Mouse (Mus musculus): ENCODE results near the gene Dpagt1. TPM values are rescaled to one million over a fixed set of nuclear protein-coding genes. Genes with fewer than 3 reads are reported as not detected.
"Not testable (repeated sequence)": the region's sequence is repeated elsewhere in the genome, so short reads cannot be mapped to it uniquely, and the experiment has no call there.

Dpagt1 gene
- polyA plus RNA-seq, 1 experiment from 2014 or later, result 39.3 TPM

- Histone ChIP-seq H3K36me3 (replicated peaks) (peaks cover 51% of the 10 kb centered on the region), H3K27ac (peak within 1 kb of the TSS; percentile 98), H3K4me1 (peaks cover 18% of the 10 kb centered on the region), H3K4me3 (replicated peaks) (peak within 1 kb of the TSS; percentile 88), H3K9me3 (no peaks in the 10 kb centered on the region), H3K27me3 (no peaks in the 10 kb centered on the region), H3K9ac (peak within 1 kb of the TSS; percentile 83), H3K4me2 (peak within 1 kb of the TSS; percentile 53)
- under 1% methylated on average over 39 of the region's 39 CpGs for WGBS
- peak; percentile 97 for ATAC-seq (ENCODE audit: low FRiP score)
Measured at GRCm38 (mm10) chr9:44343781-44344421, 18.1 kb downstream of the Dpagt1 start, which contains the start of gene Hmbs. Gene Hmbs (minus strand): TSS chr9:44344228.

GRCm38 (mm10) chr9:44345570-44346433 lies 20.0 kb downstream of the Dpagt1 start:
- Histone ChIP-seq H3K27ac (no peak overlapping the region), H3K4me3 (replicated peaks) (no peak overlapping the region), H3K9me3 (no peaks in the 10 kb centered on the region), H3K4me1 (peaks cover 18% of the 10 kb centered on the region), H3K4me2 (no peak overlapping the region), H3K27me3 (no peaks in the 10 kb centered on the region), H3K9ac (no peak overlapping the region), H3K36me3 (replicated peaks) (peaks cover 54% of the 10 kb centered on the region)
- ATAC-seq (ENCODE audit: low FRiP score), result no peak
- WGBS, result 87% methylated on average over 6 of the region's 6 CpGs

GRCm38 (mm10) chr9:44347166-44347565 lies 21.3 kb downstream of the Dpagt1 start:
- H3K27ac ChIP-seq, result no peak overlapping the region
- H3K36me3 ChIP-seq (replicated peaks), result peaks cover 61% of the 10 kb centered on the region
- no peak overlapping the region for H3K4me2 ChIP-seq
- H3K9ac ChIP-seq, result no peak overlapping the region
- H3K4me1 ChIP-seq, result peaks cover 17% of the 10 kb centered on the region
- ATAC-seq (ENCODE audit: low FRiP score), result no peak
- 91% methylated on average over 9 of the region's 9 CpGs for WGBS
- H3K4me3 ChIP-seq (replicated peaks), result no peak overlapping the region
- no peaks in the 10 kb centered on the region for H3K9me3 ChIP-seq
- no peaks in the 10 kb centered on the region for H3K27me3 ChIP-seq

- H3K27me3 ChIP-seq, result no peaks in the 10 kb centered on the region
- H3K4me1 ChIP-seq, result peaks cover 13% of the 10 kb centered on the region
- no peaks in the 10 kb centered on the region for H3K9me3 ChIP-seq
- H3K4me2 ChIP-seq, result no peak overlapping the region
- 91% methylated on average over 4 of the region's 4 CpGs for WGBS
- H3K36me3 ChIP-seq (replicated peaks), result peaks cover 66% of the 10 kb centered on the region
- H3K4me3 ChIP-seq (replicated peaks), result no peak overlapping the region
- no peak for ATAC-seq (ENCODE audit: low FRiP score)
- no peak overlapping the region for H3K27ac ChIP-seq
- H3K9ac ChIP-seq, result no peak overlapping the region
Measured at GRCm38 (mm10) chr9:44347621-44348020, 21.8 kb downstream of the Dpagt1 start.

- H3K9me3 ChIP-seq, result no peaks in the 10 kb centered on the region
- no peak overlapping the region for H3K4me2 ChIP-seq
- whole genome bisulfite sequencing, result 97% methylated on average over 4 of the region's 4 CpGs
- H3K27ac ChIP-seq, result no peak overlapping the region
- no peak overlapping the region for H3K4me3 ChIP-seq (replicated peaks)
- H3K36me3 ChIP-seq (replicated peaks), result peaks cover 75% of the 10 kb centered on the region
- H3K4me1 ChIP-seq, result peaks cover 5% of the 10 kb centered on the region
- H3K27me3 ChIP-seq, result no peaks in the 10 kb centered on the region
- no peak overlapping the region for H3K9ac ChIP-seq
- no peak for ATAC-seq (ENCODE audit: low FRiP score)
Measured at GRCm38 (mm10) chr9:44348546-44348945, 22.7 kb downstream of the Dpagt1 start.

- H3K27ac ChIP-seq, result no peak overlapping the region
- no peak overlapping the region for H3K9ac ChIP-seq
- peaks cover 97% of the 10 kb centered on the region for H3K36me3 ChIP-seq (replicated peaks)
- H3K4me2 ChIP-seq, result no peak overlapping the region
- no peaks in the 10 kb centered on the region for H3K27me3 ChIP-seq
- H3K4me1 ChIP-seq, result no peaks in the 10 kb centered on the region
- no peak overlapping the region for H3K4me3 ChIP-seq (replicated peaks)
- WGBS, result 94% methylated on average over 4 of the region's 4 CpGs
- ATAC-seq (ENCODE audit: low FRiP score), result no peak
- H3K9me3 ChIP-seq, result no peaks in the 10 kb centered on the region
Measured at GRCm38 (mm10) chr9:44351396-44351795, 25.6 kb downstream of the Dpagt1 start.

GRCm38 (mm10) chr9:44352337-44352736 lies 26.5 kb downstream of the Dpagt1 start:
- Histone ChIP-seq H3K27ac (no peak overlapping the region), H3K4me2 (no peak overlapping the region), H3K27me3 (no peaks in the 10 kb centered on the region), H3K36me3 (replicated peaks) (peaks cover 96% of the 10 kb centered on the region), H3K4me3 (replicated peaks) (no peak overlapping the region), H3K9me3 (no peaks in the 10 kb centered on the region), H3K4me1 (no peaks in the 10 kb centered on the region), H3K9ac (0 out of 2 replicates have a peak overlapping the region, but pooled peaks have one; percentile 25)
- WGBS, result 92% methylated on average over 10 of the region's 10 CpGs
- ATAC-seq (ENCODE audit: low FRiP score), result no peak

- Histone ChIP-seq H3K27ac (no peak overlapping the region), H3K4me1 (no peaks in the 10 kb centered on the region), H3K9ac (no peak overlapping the region), H3K4me3 (replicated peaks) (no peak overlapping the region), H3K36me3 (replicated peaks) (peaks cover 96% of the 10 kb centered on the region), H3K27me3 (no peaks in the 10 kb centered on the region), H3K9me3 (no peaks in the 10 kb centered on the region), H3K4me2 (no peak overlapping the region)
- no peak for ATAC-seq (ENCODE audit: low FRiP score)
- 98% methylated on average over 6 of the region's 6 CpGs for WGBS
Measured at GRCm38 (mm10) chr9:44353142-44353541, 27.3 kb downstream of the Dpagt1 start.

GRCm38 (mm10) chr9:44357207-44357606 lies 31.4 kb downstream of the Dpagt1 start:
- WGBS, result 77% methylated on average over 4 of the region's 4 CpGs
- H3K4me3 ChIP-seq (replicated peaks), result no peak overlapping the region
- no peak overlapping the region for H3K4me2 ChIP-seq
- H3K27ac ChIP-seq, result no peak overlapping the region
- no peak overlapping the region for H3K9ac ChIP-seq
- peaks cover 71% of the 10 kb centered on the region for H3K36me3 ChIP-seq (replicated peaks)
- H3K9me3 ChIP-seq, result no peaks in the 10 kb centered on the region
- peaks cover 9% of the 10 kb centered on the region for H3K4me1 ChIP-seq
- no peaks in the 10 kb centered on the region for H3K27me3 ChIP-seq
- no peak for ATAC-seq (ENCODE audit: low FRiP score)

- Histone ChIP-seq H3K9ac (peak within 1 kb of the TSS; percentile 66), H3K4me3 (replicated peaks) (peak within 1 kb of the TSS; percentile 76), H3K27ac (peak within 1 kb of the TSS; percentile 66), H3K36me3 (replicated peaks) (peaks cover 30% of the 10 kb centered on the region), H3K4me2 (peak within 1 kb of the TSS; percentile 88), H3K9me3 (no peaks in the 10 kb centered on the region), H3K27me3 (no peaks in the 10 kb centered on the region), H3K4me1 (peaks cover 9% of the 10 kb centered on the region)
- ATAC-seq (ENCODE audit: low FRiP score), result peak; percentile 95
- WGBS, result under 1% methylated on average over 44 of the region's 44 CpGs
Measured at GRCm38 (mm10) chr9:44361190-44361917, 35.5 kb downstream of the Dpagt1 start, which contains the start of gene Vps11. Gene Vps11 (minus strand): TSS chr9:44361670.

- WGBS, result 44% methylated on average over 4 of the region's 4 CpGs
- ATAC-seq (ENCODE audit: low FRiP score), result 0 out of 2 replicates have a peak, but pooled peaks have one; percentile 6
- not testable (repeated sequence) for H3K9ac ChIP-seq, H3K9me3 ChIP-seq, H3K27me3 ChIP-seq, H3K4me1 ChIP-seq
- H3K27ac ChIP-seq, result peak overlapping the region; percentile 66
- H3K4me3 ChIP-seq (replicated peaks), result peak overlapping the region; percentile 76
- H3K36me3 ChIP-seq (replicated peaks), result peaks cover 24% of the 10 kb centered on the region
- peak overlapping the region; percentile 88 for H3K4me2 ChIP-seq
Measured at GRCm38 (mm10) chr9:44361931-44362330, 36.1 kb downstream of the Dpagt1 start.

GRCm38 (mm10) chr9:44364480-44364879 lies 38.7 kb downstream of the Dpagt1 start:
- no peak overlapping the region for H3K9ac ChIP-seq
- peaks cover 9% of the 10 kb centered on the region for H3K4me1 ChIP-seq
- peaks cover 2% of the 10 kb centered on the region for H3K36me3 ChIP-seq (replicated peaks)
- H3K4me3 ChIP-seq (replicated peaks), result no peak overlapping the region
- WGBS, result 62% methylated on average over 3 of the region's 3 CpGs
- no peak overlapping the region for H3K27ac ChIP-seq
- H3K4me2 ChIP-seq, result no peak overlapping the region
- no peak for ATAC-seq (ENCODE audit: low FRiP score)
- H3K27me3 ChIP-seq, result no peaks in the 10 kb centered on the region
- H3K9me3 ChIP-seq, result no peaks in the 10 kb centered on the region

Measured in forebrain, embryonic 12.5 days (tissue).